Mouse (Mus musculus) midbrain, embryonic 16.5 days (tissue): ENCODE results near the gene Gen1. TPM values are rescaled to one million over a fixed set of nuclear protein-coding genes. Genes with fewer than 3 reads are reported as not detected.
A peak's percentile ranks its signal among the peaks of the same experiment; 100 is the strongest.

Source experiments
- ATAC-seq: fragments of 200-750 bp; cut with Nextera tagmentation; 2 replicates; pipeline ENCODE4 v1.8.0; 2017; ENCODE audit warnings: moderate TSS enrichment
- H3K27ac ChIP-seq: fragments of 300-500 bp; sonication (generic); 2 replicates; pipeline ENCODE4 v1.5.1; 2014; ENCODE audit warnings: mild to moderate bottlenecking, low read length, mixed read lengths
- H3K27me3 ChIP-seq: fragments of 300-500 bp; sonication (generic); 2 replicates; pipeline ENCODE4 v1.6.1; 2014; ENCODE audit warnings: low read depth, low read length, mixed read lengths; ENCODE audit not compliant: control insufficient read depth, insufficient read depth
- H3K36me3 ChIP-seq: fragments of 300-500 bp; sonication (generic); 2 replicates; pipeline ENCODE4 v1.6.1; 2014; ENCODE audit warnings: mild to moderate bottlenecking, low read length, moderate library complexity, mixed read lengths; ENCODE audit not compliant: control insufficient read depth, insufficient read depth
- H3K4me1 ChIP-seq: fragments of 300-500 bp; sonication (generic); 2 replicates; pipeline ENCODE4 v1.6.1; 2014; ENCODE audit warnings: mild to moderate bottlenecking, low read length, mixed read lengths; ENCODE audit not compliant: control insufficient read depth, insufficient read depth
- H3K4me2 ChIP-seq: fragments of 300-500 bp; sonication (generic); 2 replicates; pipeline ENCODE4 v1.6.1; 2014; ENCODE audit warnings: mild to moderate bottlenecking, low read length, mixed read lengths
- H3K4me3 ChIP-seq: fragments of 300-500 bp; sonication (generic); 2 replicates; pipeline ENCODE4 v1.5.1; 2014; ENCODE audit warnings: low read depth, mild to moderate bottlenecking, low read length, moderate library complexity, mixed read lengths
- H3K9ac ChIP-seq: fragments of 300-500 bp; sonication (generic); 2 replicates; pipeline ENCODE4 v1.6.1; 2014; ENCODE audit warnings: low read depth, low read length, mixed read lengths
- H3K9me3 ChIP-seq: fragments of 300-500 bp; sonication (generic); replicated peaks from 2 replicates; pipeline ENCODE4 v1.6.1; 2014; ENCODE audit warnings: mild to moderate bottlenecking, low read length, mixed read lengths; ENCODE audit not compliant: control insufficient read depth, poor library complexity, severe bottlenecking
- WGBS: fragments of 180-500 bp; shearing (Covaris S2); extraction: QIAGEN DNeasy Blood & Tissue Kit; methylation state at CpG from one replicate; pipeline ENCODE4 v1.1.7; 2014; 5-methylcytosine and 5-hydroxymethylcytosine counted together
- polyA plus RNA-seq: library from polyadenylated mRNA; unstranded; fragments of >200 nt; fragmentation: Nextera tagmentation; extraction: Ambion mirVana; gene quantifications from 2 replicates; pipeline ENCODE4 v1.2.1, GENCODE M21; 2015

Gene Gen1
- polyA plus RNA-seq, 1 experiment from 2014 or later = 1.2 TPM

DNA sequence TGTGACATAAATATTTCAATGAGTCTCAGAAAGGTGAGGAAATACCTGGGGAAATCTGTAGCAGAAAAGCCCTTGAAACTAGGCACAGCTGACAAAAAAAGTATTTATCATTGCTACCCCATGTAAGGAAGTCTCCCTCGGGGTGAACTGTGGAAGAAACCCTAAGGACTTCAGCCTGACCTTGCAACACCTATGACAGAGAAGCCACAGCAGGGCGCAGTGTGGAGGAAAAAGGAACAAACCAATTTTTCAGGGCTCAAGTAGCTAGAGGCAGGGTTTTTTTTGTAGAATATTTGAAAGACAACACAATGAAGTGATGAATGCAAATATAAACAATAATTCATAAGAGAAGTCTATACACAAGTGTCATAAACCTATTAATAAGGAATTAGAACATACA is 29.6 kb downstream of the Gen1 start:
- Histone ChIP-seq H3K9ac (no peak overlapping the region), H3K9me3 (no peaks in the 10 kb centered on the region), H3K4me2 (no peak overlapping the region), H3K4me3 (no peak overlapping the region), H3K4me1 (no peaks in the 10 kb centered on the region), H3K36me3 (no peaks in the 10 kb centered on the region), H3K27me3 (no peaks in the 10 kb centered on the region), H3K27ac (no peak overlapping the region)
- ATAC-seq = no peak
- 69% methylated on average over 2 of the region's 2 CpGs for WGBS

DNA sequence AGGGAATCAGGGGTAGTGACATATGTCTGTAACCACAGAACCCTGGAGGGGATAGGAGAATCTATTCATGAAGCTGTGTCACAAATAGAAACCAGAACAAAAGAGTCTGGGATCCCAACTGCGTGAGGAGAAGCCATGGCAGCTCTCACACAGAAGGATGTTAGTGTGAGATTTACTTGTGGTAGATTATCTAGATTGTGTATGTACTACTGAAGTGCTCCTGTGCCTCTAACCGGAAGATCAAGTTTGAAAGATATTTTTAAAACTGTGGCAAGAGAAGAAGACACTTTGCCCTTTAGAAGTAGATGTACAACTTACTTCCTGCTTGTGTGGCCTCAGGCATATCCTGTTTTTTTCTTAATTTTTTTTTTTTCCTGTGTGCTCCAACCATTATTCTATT is 35.3 kb downstream of the Gen1 start:
- Histone ChIP-seq H3K4me2 (no peak overlapping the region), H3K9me3 (no peaks in the 10 kb centered on the region), H3K9ac (no peak overlapping the region), H3K4me1 (no peaks in the 10 kb centered on the region), H3K36me3 (no peaks in the 10 kb centered on the region), H3K27me3 (no peaks in the 10 kb centered on the region), H3K4me3 (no peak overlapping the region), H3K27ac (no peak overlapping the region)
- 75% methylated on average over 2 of the region's 2 CpGs for WGBS
- ATAC-seq = no peak

DNA sequence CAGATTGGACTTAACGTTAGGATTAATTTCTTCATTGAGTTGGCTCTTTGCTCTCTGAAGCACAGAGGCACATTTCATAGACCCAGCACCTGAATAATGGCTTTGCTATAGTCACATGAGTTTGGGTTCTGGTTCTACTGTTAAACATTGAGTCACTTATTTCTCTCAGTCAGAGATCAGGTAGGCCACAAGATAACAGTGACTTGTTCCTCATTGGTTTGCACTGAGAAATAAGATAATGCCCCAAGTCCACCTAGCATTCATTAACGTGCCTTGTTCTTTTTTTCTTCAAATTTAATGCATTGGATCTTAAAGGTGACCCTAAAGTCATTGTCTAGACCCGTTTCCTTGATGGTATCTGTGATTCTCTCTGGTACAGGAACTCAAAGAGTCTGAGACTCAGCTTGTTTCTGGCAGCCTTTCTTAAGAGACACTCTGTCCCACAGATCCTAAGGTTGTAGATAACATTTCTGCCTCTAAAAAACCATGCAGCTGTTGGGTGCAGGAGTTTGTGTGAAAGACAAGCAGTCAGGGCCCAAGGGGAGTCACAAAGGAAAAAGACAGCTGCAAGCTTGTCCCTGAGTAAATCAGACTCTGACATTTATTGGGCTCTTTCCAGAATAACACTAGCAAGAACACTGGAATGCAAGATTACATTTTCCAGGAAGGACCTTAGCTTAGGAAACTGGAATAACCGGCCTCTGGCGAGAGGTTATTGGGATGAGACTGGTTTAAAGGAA is 38.9 kb downstream of the Gen1 start:
- no peak overlapping the region for H3K27ac ChIP-seq
- peaks cover 4% of the 10 kb centered on the region for H3K4me1 ChIP-seq
- H3K27me3 ChIP-seq = no peaks in the 10 kb centered on the region
- H3K9me3 ChIP-seq = no peaks in the 10 kb centered on the region
- no peak for ATAC-seq
- no peak overlapping the region for H3K4me2 ChIP-seq
- no peak overlapping the region for H3K9ac ChIP-seq
- H3K4me3 ChIP-seq = no peak overlapping the region
- no peaks in the 10 kb centered on the region for H3K36me3 ChIP-seq
- WGBS = 80% methylated on average over 5 of the region's 5 CpGs

DNA sequence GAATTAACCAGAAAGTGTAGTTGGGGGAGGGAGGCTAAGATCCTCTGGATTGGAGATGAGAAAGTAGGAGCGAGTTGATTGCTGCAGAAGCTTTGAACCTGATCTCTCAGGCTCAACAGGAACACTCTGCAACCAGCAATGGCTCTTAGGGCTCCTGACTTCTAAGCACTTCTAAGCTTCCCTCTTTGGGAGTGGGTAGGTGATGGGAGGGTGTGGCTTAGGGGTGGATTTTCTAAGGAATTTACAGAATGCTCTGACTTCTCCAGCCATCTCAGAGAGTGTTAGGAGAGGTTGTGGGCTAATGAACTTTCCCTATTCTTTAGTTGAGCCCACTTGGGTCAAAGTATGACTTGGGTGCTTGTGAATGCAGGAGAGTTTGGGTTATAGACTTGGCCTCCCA is 39.5 kb downstream of the Gen1 start:
- Histone ChIP-seq H3K27ac (no peak overlapping the region), H3K27me3 (no peaks in the 10 kb centered on the region), H3K4me1 (peaks cover 8% of the 10 kb centered on the region), H3K4me3 (no peak overlapping the region), H3K9ac (no peak overlapping the region), H3K9me3 (no peaks in the 10 kb centered on the region), H3K4me2 (no peak overlapping the region), H3K36me3 (no peaks in the 10 kb centered on the region)
- no peak for ATAC-seq
- 33% methylated on average over 1 of the region's 1 CpGs for WGBS

DNA sequence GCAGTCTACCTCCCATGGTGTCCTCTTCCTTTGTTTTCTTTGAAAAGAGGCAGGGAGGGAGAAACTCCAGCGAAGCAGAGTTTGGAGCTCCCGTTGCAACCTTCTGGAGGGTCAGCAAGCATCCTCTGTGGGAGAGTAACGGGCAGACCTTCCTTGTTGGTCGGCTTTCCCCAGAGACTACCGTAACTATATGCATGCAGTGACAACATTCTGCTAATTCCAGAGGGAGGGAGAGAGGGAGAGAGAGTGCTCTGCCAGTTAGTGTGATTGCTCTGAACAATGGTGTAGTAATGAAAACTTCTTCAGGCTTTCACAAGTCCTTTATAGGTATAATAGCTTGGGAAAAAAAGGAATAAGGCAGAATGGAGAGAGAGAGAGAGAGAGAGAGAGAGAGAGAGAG is 40.9 kb downstream of the Gen1 start:
- no peaks in the 10 kb centered on the region for H3K9me3 ChIP-seq
- no peak overlapping the region for H3K9ac ChIP-seq
- H3K27me3 ChIP-seq = no peaks in the 10 kb centered on the region
- H3K27ac ChIP-seq = no peak overlapping the region
- H3K36me3 ChIP-seq = no peaks in the 10 kb centered on the region
- H3K4me2 ChIP-seq = no peak overlapping the region
- 6% methylated on average over 5 of the region's 5 CpGs for WGBS
- ATAC-seq = no peak
- H3K4me3 ChIP-seq = no peak overlapping the region
- H3K4me1 ChIP-seq = peaks cover 8% of the 10 kb centered on the region

DNA sequence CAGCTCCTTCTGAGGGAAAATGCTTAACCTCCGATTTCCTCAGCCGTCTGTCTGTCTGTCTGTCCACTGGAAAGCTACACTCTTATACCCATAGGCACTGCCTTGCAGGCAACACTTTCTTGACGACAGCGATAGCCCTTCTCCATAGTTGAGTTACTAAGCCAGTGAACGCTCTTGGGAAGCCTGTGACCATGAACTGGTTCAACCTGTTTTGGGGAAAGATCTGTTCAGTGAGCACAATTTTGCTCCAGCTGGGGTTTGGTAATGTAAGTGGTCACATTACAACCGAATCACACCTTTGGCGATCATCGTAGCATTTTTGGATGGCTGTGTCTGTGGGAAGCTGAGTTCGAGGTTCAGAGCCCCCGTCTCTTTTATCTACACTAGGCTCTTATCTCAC is 42.5 kb downstream of the Gen1 start:
- Histone ChIP-seq H3K4me1 (peaks cover 8% of the 10 kb centered on the region), H3K4me3 (no peak overlapping the region), H3K27me3 (no peaks in the 10 kb centered on the region), H3K9me3 (no peaks in the 10 kb centered on the region), H3K36me3 (no peaks in the 10 kb centered on the region), H3K27ac (no peak overlapping the region), H3K9ac (no peak overlapping the region), H3K4me2 (no peak overlapping the region)
- 93% methylated on average over 10 of the region's 10 CpGs for WGBS
- ATAC-seq = no peak

DNA sequence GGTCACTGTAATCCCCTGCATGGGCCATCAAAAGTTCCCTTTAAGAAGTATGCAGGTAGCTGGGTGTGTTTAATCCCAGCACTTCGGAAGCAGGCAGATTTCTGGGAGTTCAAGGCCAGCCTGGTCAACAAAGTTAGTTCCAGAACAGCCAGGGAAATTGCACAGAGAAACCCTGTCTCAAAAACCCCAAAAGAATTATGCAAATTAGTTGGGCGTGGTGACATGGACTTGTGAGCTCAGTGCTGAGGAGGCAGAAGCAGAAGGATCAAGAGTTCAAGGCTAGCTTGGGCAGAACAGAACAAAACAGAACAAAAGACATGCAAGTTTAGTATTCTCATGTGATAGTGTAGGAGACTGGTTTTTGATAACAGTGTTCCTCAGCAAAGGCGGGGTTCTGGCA is 43.0 kb downstream of the Gen1 start:
- no peaks in the 10 kb centered on the region for H3K27me3 ChIP-seq
- no peak for ATAC-seq
- H3K9me3 ChIP-seq = no peaks in the 10 kb centered on the region
- H3K4me3 ChIP-seq = no peak overlapping the region
- H3K36me3 ChIP-seq = no peaks in the 10 kb centered on the region
- H3K9ac ChIP-seq = no peak overlapping the region
- H3K4me2 ChIP-seq = no peak overlapping the region
- 63% methylated on average over 3 of the region's 3 CpGs for WGBS
- H3K27ac ChIP-seq = no peak overlapping the region; the same call in 1 of the 2 replicates
- peaks cover 8% of the 10 kb centered on the region for H3K4me1 ChIP-seq

DNA sequence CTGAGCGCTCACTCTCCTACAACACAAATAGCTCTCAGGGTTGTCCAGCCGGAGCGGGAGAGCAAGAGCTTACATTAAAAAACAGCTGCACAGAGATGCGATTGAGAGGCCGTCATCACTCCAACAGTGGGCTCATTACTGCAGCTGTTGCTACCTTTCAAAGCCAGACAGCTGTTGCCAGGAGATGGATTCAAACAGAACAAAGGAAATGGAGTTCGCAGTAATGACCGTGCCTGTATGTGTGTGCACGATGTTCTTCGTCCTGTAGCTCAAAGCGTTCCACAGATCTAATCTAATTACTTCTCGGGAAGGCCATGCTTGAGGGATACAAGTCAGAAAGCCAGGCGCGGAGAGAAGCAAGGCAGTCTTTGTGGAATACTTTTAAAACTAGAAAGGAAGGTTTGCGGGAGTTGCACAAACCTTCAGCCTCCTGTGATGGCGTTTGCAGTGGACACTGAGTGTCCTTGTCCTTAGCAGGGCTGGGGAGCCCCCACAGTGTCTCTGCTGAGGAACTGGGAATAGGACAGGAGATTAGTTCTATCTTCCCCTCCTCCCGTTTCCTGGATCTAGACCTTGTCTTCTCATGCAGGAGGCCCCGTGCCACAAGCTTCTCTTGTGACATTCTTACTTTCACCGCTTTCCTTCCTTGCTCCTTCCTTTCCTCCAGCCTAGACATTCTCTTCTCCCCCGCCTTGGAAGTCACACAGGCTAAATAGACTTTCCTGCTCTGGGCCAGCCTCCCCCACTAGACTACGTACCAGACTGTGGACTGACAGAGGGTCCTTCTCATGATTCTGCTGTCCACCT is 43.9 kb downstream of the Gen1 start:
- WGBS = 28% methylated on average over 20 of the region's 20 CpGs

DNA sequence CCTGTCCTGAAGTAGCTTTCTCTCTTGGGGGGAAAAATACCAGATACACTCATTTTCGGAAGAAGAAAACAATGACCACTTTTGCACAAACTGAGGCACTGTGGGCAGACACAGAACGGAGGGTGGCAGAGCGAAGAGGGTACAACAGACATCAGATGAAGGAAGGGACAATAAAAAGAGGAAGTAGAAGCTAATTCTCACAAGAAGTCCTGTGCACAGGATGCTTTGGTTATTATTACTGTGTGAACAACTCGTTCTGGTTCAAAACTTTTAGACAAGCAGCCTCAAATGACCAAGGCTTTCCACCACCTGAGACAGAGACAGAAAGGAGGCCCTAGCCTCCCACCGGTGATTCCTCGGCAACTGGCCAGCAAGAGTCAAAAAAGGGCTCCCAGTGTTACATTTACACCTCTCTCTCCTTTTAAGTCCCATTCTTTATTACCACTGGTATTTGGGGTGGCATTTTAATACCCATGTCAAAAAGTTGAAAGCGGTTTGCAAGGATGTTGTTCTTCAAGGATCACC is 47.8 kb downstream of the Gen1 start:
- WGBS = 85% methylated on average over 7 of the region's 7 CpGs
- no peak overlapping the region for H3K9ac ChIP-seq
- H3K4me1 ChIP-seq = peaks cover 8% of the 10 kb centered on the region
- H3K27ac ChIP-seq = no peak overlapping the region
- no peaks in the 10 kb centered on the region for H3K36me3 ChIP-seq
- ATAC-seq = no peak
- no peak overlapping the region for H3K4me3 ChIP-seq
- H3K27me3 ChIP-seq = no peaks in the 10 kb centered on the region
- no peak overlapping the region for H3K4me2 ChIP-seq
- no peaks in the 10 kb centered on the region for H3K9me3 ChIP-seq

More for the DNA sequence above, 43.9 kb downstream of the Gen1 start:
- H3K4me3 ChIP-seq = no peak overlapping the region
- H3K36me3 ChIP-seq = no peaks in the 10 kb centered on the region
- H3K27me3 ChIP-seq = no peaks in the 10 kb centered on the region
- no peak overlapping the region for H3K9ac ChIP-seq
- no peaks in the 10 kb centered on the region for H3K9me3 ChIP-seq
- H3K4me1 ChIP-seq = peaks cover 8% of the 10 kb centered on the region
- H3K4me2 ChIP-seq = peak overlapping the region; percentile 38
- ATAC-seq = peak; percentile 87
- peak overlapping the region; percentile 51 for H3K27ac ChIP-seq
